Mouse (Mus musculus): ENCODE data around the gene Sema4b. TPM values are rescaled to one million over a fixed set of nuclear protein-coding genes. Genes with fewer than 3 reads are reported as not detected.

Sema4b gene
- total and polyA plus RNA-seq, 3 experiments: 10.5 to 11.4 (median 10.5) TPM

GRCm38 (mm10) chr7:80199851-80200587 is 13.4 kb downstream of the Sema4b start:
- no peaks in the 10 kb centered on the region for H3K36me3 ChIP-seq (ENCODE audit: control insufficient read depth, insufficient read depth, low read length)
- H3K79me2 ChIP-seq (replicated peaks; ENCODE audit: control insufficient read depth, insufficient read depth, low read length): no peaks in the 10 kb centered on the region
- TF ChIP-seq POLR2A (IDR thresholded peaks at IDR 0.05; ENCODE audit: insufficient read depth, low read depth, low read length) (no peak), EP300 (IDR thresholded peaks at IDR 0.05; ENCODE audit: insufficient read depth, low read depth, low read length) (no peak), CTCF (IDR thresholded peaks at IDR 0.05) (no peak)
- intact Hi-C loops (cut with DNase I): loop anchor here (2.0 kb wide), 1 partner anchor 15 kb away; no protein-coding TSS in a partner anchor
- 90% methylated on average over 11 of the region's 11 CpGs for WGBS
- H3K9ac ChIP-seq (ENCODE audit: low read depth, low read length): no peak overlapping the region
- DNase-seq: no peak
- H3K27ac ChIP-seq: no peak overlapping the region
- no peaks in the 10 kb centered on the region for H3K27me3 ChIP-seq (ENCODE audit: control insufficient read depth, insufficient read depth, low read length)
- H3K4me1 ChIP-seq (ENCODE audit: control insufficient read depth, insufficient read depth, low read length): peaks cover 9% of the 10 kb centered on the region; the same call in 1 of the 2 replicates
- H3K4me3 ChIP-seq: no peak overlapping the region

- H3K9ac ChIP-seq (ENCODE audit: low read depth, low read length): no peak overlapping the region
- no peaks in the 10 kb centered on the region for H3K79me2 ChIP-seq (replicated peaks; ENCODE audit: control insufficient read depth, insufficient read depth, low read length)
- no peak for DNase-seq
- TF ChIP-seq EP300 (IDR thresholded peaks at IDR 0.05; ENCODE audit: insufficient read depth, low read depth, low read length) (no peak), CTCF (IDR thresholded peaks at IDR 0.05) (no peak), POLR2A (IDR thresholded peaks at IDR 0.05; ENCODE audit: insufficient read depth, low read depth, low read length) (no peak)
- H3K36me3 ChIP-seq (ENCODE audit: control insufficient read depth, insufficient read depth, low read length): no peaks in the 10 kb centered on the region
- peaks cover 9% of the 10 kb centered on the region; the same call in 1 of the 2 replicates for H3K4me1 ChIP-seq (ENCODE audit: control insufficient read depth, insufficient read depth, low read length)
- intact Hi-C loops (cut with DNase I): no loop called here
- no peaks in the 10 kb centered on the region for H3K27me3 ChIP-seq (ENCODE audit: control insufficient read depth, insufficient read depth, low read length)
- 96% methylated on average over 6 of the region's 6 CpGs for WGBS
- no peak overlapping the region for H3K27ac ChIP-seq
- H3K4me3 ChIP-seq: no peak overlapping the region
Measured at GRCm38 (mm10) chr7:80200588-80200945, 13.9 kb downstream of the Sema4b start.

GRCm38 (mm10) chr7:80200963-80201539 is 14.4 kb downstream of the Sema4b start:
- no peaks in the 10 kb centered on the region for H3K79me2 ChIP-seq (replicated peaks; ENCODE audit: control insufficient read depth, insufficient read depth, low read length)
- H3K27ac ChIP-seq: no peak overlapping the region
- 66% methylated on average over 5 of the region's 5 CpGs for WGBS
- no peaks in the 10 kb centered on the region for H3K27me3 ChIP-seq (ENCODE audit: control insufficient read depth, insufficient read depth, low read length)
- intact Hi-C loops (cut with DNase I): no loop called here
- no peak overlapping the region for H3K4me3 ChIP-seq
- H3K4me1 ChIP-seq (ENCODE audit: control insufficient read depth, insufficient read depth, low read length): peaks cover 9% of the 10 kb centered on the region; the same call in 1 of the 2 replicates
- H3K9ac ChIP-seq (ENCODE audit: low read depth, low read length): no peak overlapping the region
- no peaks in the 10 kb centered on the region for H3K36me3 ChIP-seq (ENCODE audit: control insufficient read depth, insufficient read depth, low read length)
- TF ChIP-seq POLR2A (IDR thresholded peaks at IDR 0.05; ENCODE audit: insufficient read depth, low read depth, low read length) (no peak), CTCF (IDR thresholded peaks at IDR 0.05) (no peak), EP300 (IDR thresholded peaks at IDR 0.05; ENCODE audit: insufficient read depth, low read depth, low read length) (no peak)
- DNase-seq: no peak

- no peak for DNase-seq
- Histone ChIP-seq H3K79me2 (replicated peaks; ENCODE audit: control insufficient read depth, insufficient read depth, low read length) (no peaks in the 10 kb centered on the region), H3K27ac (no peak overlapping the region), H3K4me3 (no peak overlapping the region), H3K27me3 (ENCODE audit: control insufficient read depth, insufficient read depth, low read length) (no peaks in the 10 kb centered on the region), H3K36me3 (ENCODE audit: control insufficient read depth, insufficient read depth, low read length) (no peaks in the 10 kb centered on the region), H3K9ac (ENCODE audit: low read depth, low read length) (no peak overlapping the region), H3K4me1 (ENCODE audit: control insufficient read depth, insufficient read depth, low read length) (peaks cover 9% of the 10 kb centered on the region; the same call in 1 of the 2 replicates)
- intact Hi-C loops (cut with DNase I): no loop called here
- WGBS: 92% methylated on average over 15 of the region's 15 CpGs
- TF ChIP-seq EP300 (IDR thresholded peaks at IDR 0.05; ENCODE audit: insufficient read depth, low read depth, low read length) (no peak), POLR2A (IDR thresholded peaks at IDR 0.05; ENCODE audit: insufficient read depth, low read depth, low read length) (no peak), CTCF (IDR thresholded peaks at IDR 0.05) (no peak)
Measured at GRCm38 (mm10) chr7:80201888-80202540, 15.4 kb downstream of the Sema4b start.

GRCm38 (mm10) chr7:80202961-80203360 is 16.3 kb downstream of the Sema4b start:
- no peaks in the 10 kb centered on the region for H3K79me2 ChIP-seq (replicated peaks; ENCODE audit: control insufficient read depth, insufficient read depth, low read length)
- WGBS: 79% methylated on average over 5 of the region's 5 CpGs
- TF ChIP-seq EP300 (IDR thresholded peaks at IDR 0.05; ENCODE audit: insufficient read depth, low read depth, low read length): no peak
- TF ChIP-seq CTCF (IDR thresholded peaks at IDR 0.05): no peak
- no peak for TF ChIP-seq POLR2A (IDR thresholded peaks at IDR 0.05; ENCODE audit: insufficient read depth, low read depth, low read length)
- no peaks in the 10 kb centered on the region for H3K27me3 ChIP-seq (ENCODE audit: control insufficient read depth, insufficient read depth, low read length)
- H3K27ac ChIP-seq: no peak overlapping the region
- no peaks in the 10 kb centered on the region for H3K36me3 ChIP-seq (ENCODE audit: control insufficient read depth, insufficient read depth, low read length)
- no peak for DNase-seq
- intact Hi-C loops (cut with DNase I): no loop called here
- no peak overlapping the region for H3K4me3 ChIP-seq
- H3K9ac ChIP-seq (ENCODE audit: low read depth, low read length): no peak overlapping the region
- H3K4me1 ChIP-seq (ENCODE audit: control insufficient read depth, insufficient read depth, low read length): peaks cover 9% of the 10 kb centered on the region; the same call in 1 of the 2 replicates
